Mouse (Mus musculus) liver, embryonic 15.5 days (tissue): Measurements from ENCODE around the gene Stk11. TPM values are rescaled to one million over a fixed set of nuclear protein-coding genes. Genes with fewer than 3 reads are reported as not detected.

ENCODE experiments used
- ATAC-seq: fragments of 200-750 bp; cut with Nextera tagmentation; 2 replicates; pipeline ENCODE4 v1.8.0; 2017; ENCODE audit warnings: moderate number of reproducible peaks, mild to moderate bottlenecking, moderate library complexity; ENCODE audit not compliant: insufficient read depth
- H3K27ac ChIP-seq: fragments of 300-500 bp; sonication (generic); replicated peaks from 2 replicates; pipeline ENCODE4 v1.5.1; 2015; ENCODE audit warnings: mild to moderate bottlenecking, inconsistent platforms
- H3K27me3 ChIP-seq: fragments of 300-500 bp; sonication (generic); 2 replicates; pipeline ENCODE4 v1.6.1; 2015; ENCODE audit warnings: mild to moderate bottlenecking, inconsistent platforms
- H3K36me3 ChIP-seq: fragments of 300-500 bp; sonication (generic); replicated peaks from 2 replicates; pipeline ENCODE4 v1.6.1; 2015; ENCODE audit warnings: moderate library complexity, mild to moderate bottlenecking, inconsistent platforms
- H3K4me1 ChIP-seq: fragments of 300-500 bp; sonication (generic); replicated peaks from 2 replicates; pipeline ENCODE4 v1.6.1; 2015; ENCODE audit warnings: inconsistent platforms
- H3K4me2 ChIP-seq: fragments of 300-500 bp; sonication (generic); 2 replicates; pipeline ENCODE4 v1.6.1; 2015; ENCODE audit warnings: moderate library complexity, mild to moderate bottlenecking, inconsistent platforms
- H3K4me3 ChIP-seq: fragments of 300-500 bp; sonication (generic); replicated peaks from 2 replicates; pipeline ENCODE4 v1.5.1; 2015; ENCODE audit warnings: mild to moderate bottlenecking, inconsistent platforms
- H3K9ac ChIP-seq: fragments of 300-500 bp; sonication (generic); 2 replicates; pipeline ENCODE4 v1.6.1; 2015; ENCODE audit warnings: moderate library complexity, mild to moderate bottlenecking, inconsistent platforms
- H3K9me3 ChIP-seq: fragments of 300-500 bp; sonication (generic); replicated peaks from 2 replicates; pipeline ENCODE4 v1.6.1; 2016; ENCODE audit warnings: inconsistent platforms
- WGBS: fragments of 180-500 bp; shearing (Covaris S2); methylation state at CpG from one replicate; pipeline ENCODE4 v1.1.7; 2015; ENCODE audit warnings: mixed read lengths; ENCODE audit not compliant: insufficient replicate concordance; 5-methylcytosine and 5-hydroxymethylcytosine counted together
- polyA plus RNA-seq: library from polyadenylated mRNA; unstranded; fragments of >200 nt; fragmentation: Nextera tagmentation; extraction: Ambion mirVana; gene quantifications from 2 replicates; pipeline ENCODE4 v1.2.1, GENCODE M21; 2015

Stk11 gene
- polyA plus RNA-seq, 1 experiment from 2014 or later: 16.4 TPM

DNA sequence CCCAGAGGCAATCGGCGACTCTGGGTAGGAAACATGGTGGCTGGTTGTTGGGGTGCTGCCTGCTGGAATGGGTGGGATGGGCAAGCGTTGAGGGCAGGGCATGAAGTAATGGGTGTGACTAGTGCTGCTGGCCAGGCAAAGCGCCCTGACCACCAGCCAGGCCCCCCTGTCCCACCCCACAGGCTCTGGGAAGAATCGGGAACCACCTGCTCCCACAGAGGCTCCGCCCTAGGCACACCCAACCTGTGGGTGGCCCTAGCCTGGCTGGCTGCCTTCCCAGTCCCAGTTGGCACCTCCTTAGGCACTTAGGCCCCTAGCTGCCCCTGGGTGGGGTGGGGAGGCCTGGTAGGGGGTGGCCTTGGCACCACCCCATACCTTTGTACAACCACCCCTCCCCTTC is 30.3 kb downstream of the Stk11 start:
- peak overlapping the region; percentile 96 for H3K4me2 ChIP-seq
- 54% methylated on average over 6 of the region's 6 CpGs for WGBS

GRCm38 (mm10) chr10:80146568-80147011 is 31.0 kb downstream of the Stk11 start:
- Histone ChIP-seq H3K4me3 (no peak overlapping the region), H3K27ac (peak overlapping the region; percentile 96), H3K4me2 (peak overlapping the region; percentile 96), H3K4me1 (peaks cover 85% of the 10 kb centered on the region), H3K36me3 (peaks cover 48% of the 10 kb centered on the region), H3K27me3 (no peaks in the 10 kb centered on the region), H3K9ac (peak overlapping the region; percentile 87), H3K9me3 (no peaks in the 10 kb centered on the region)
- WGBS: 71% methylated on average over 4 of the region's 4 CpGs
- ATAC-seq: no peak

More for the DNA sequence above, 30.3 kb downstream of the Stk11 start:
- Histone ChIP-seq H3K4me3 (peak overlapping the region; percentile 10; the same call in 1 of the 2 replicates), H3K9me3 (no peaks in the 10 kb centered on the region), H3K27me3 (no peaks in the 10 kb centered on the region), H3K27ac (peak overlapping the region; percentile 96), H3K9ac (peak overlapping the region; percentile 87; the same call in 1 of the 2 replicates), H3K36me3 (peaks cover 45% of the 10 kb centered on the region), H3K4me1 (peaks cover 85% of the 10 kb centered on the region)
- no peak for ATAC-seq

- H3K4me3 ChIP-seq: peak overlapping the region; percentile 70
- H3K27ac ChIP-seq: peak overlapping the region; percentile 96
- no peak for ATAC-seq
- H3K9ac ChIP-seq: peak overlapping the region; percentile 87
- H3K4me1 ChIP-seq: peaks cover 88% of the 10 kb centered on the region
- WGBS: 34% methylated on average over 5 of the region's 5 CpGs
- H3K36me3 ChIP-seq: peaks cover 55% of the 10 kb centered on the region
- no peaks in the 10 kb centered on the region for H3K27me3 ChIP-seq
- no peaks in the 10 kb centered on the region for H3K9me3 ChIP-seq
- H3K4me2 ChIP-seq: peak overlapping the region; percentile 96
Measured at GRCm38 (mm10) chr10:80147146-80147718, 31.6 kb downstream of the Stk11 start.

DNA sequence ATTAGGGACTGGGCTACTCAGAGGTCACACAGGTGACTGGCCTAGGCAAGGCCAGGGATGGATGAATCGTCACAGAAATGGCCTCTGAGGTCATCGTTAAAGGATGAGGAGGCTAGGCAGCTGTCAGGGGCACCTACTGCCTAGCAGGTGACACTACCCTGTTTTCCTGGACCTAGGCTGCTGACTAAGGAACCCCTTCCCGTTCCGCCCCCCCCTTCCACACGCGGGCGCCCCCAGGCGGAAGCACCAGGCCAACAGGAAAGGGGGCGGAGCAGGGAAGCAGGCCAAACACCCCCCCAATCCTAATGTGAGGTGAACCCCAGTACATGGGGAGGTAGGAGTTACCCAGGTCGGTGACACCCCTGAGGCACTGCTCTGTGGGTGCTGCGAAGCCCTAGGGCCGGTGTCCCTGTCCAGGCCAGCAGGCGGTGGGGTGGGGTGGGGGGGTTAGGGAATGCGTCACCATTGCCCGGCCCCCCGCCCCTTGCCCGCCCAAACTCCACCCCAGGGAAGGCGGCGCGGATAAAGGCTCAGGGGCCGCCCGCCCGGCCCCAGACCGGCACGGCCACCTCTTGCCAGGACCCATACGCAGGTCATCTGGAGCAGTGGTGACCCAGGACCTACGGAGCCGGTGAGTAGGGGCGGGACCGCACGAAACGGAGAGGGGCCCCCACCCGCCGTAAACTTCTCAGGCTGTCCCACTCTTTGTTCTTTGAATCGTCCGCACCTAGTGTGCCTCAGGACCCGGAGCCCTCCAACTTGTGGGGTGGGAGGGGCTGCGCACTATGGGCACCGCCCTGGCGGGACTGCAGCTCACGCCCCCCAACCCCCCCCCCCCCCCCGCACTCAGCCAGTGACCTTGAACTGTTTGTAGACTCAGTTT is 32.4 kb downstream of the Stk11 start, which contains the start of gene Midn:
Gene Midn, plus strand, starts transcription at position 554 of the 883 bp plus-strand sequence.
- Histone ChIP-seq H3K27ac (peak within 1 kb of the TSS; percentile 96), H3K4me2 (peak within 1 kb of the TSS; percentile 96), H3K36me3 (peaks cover 62% of the 10 kb centered on the region), H3K4me3 (peak within 1 kb of the TSS; percentile 70), H3K9me3 (no peaks in the 10 kb centered on the region), H3K4me1 (peaks cover 88% of the 10 kb centered on the region), H3K9ac (peak within 1 kb of the TSS; percentile 87), H3K27me3 (no peaks in the 10 kb centered on the region)
- ATAC-seq: peak; percentile 38
- under 1% methylated on average over 38 of the region's 42 CpGs for WGBS

- under 1% methylated on average over 57 of the region's 57 CpGs for WGBS
- peaks cover 63% of the 10 kb centered on the region for H3K36me3 ChIP-seq
Measured at GRCm38 (mm10) chr10:80148610-80149290, 33.1 kb downstream of the Stk11 start.

GRCm38 (mm10) chr10:80149291-80150225 is 34.0 kb downstream of the Stk11 start:
- Histone ChIP-seq H3K27ac (peak overlapping the region; percentile 96), H3K4me3 (peak overlapping the region; percentile 70), H3K36me3 (peaks cover 63% of the 10 kb centered on the region), H3K4me1 (peaks cover 88% of the 10 kb centered on the region), H3K9ac (peak overlapping the region; percentile 87), H3K9me3 (no peaks in the 10 kb centered on the region), H3K27me3 (no peaks in the 10 kb centered on the region), H3K4me2 (peak overlapping the region; percentile 96)
- peak; percentile 73 for ATAC-seq
- under 1% methylated on average over 88 of the region's 88 CpGs for WGBS

More at GRCm38 (mm10) chr10:80148610-80149290, 33.1 kb downstream of the Stk11 start:
- Histone ChIP-seq H3K4me1 (peaks cover 88% of the 10 kb centered on the region), H3K27ac (peak overlapping the region; percentile 96), H3K9ac (peak overlapping the region; percentile 87), H3K4me2 (peak overlapping the region; percentile 96), H3K4me3 (peak overlapping the region; percentile 70), H3K9me3 (no peaks in the 10 kb centered on the region), H3K27me3 (no peaks in the 10 kb centered on the region)
- ATAC-seq: peak; percentile 62

DNA sequence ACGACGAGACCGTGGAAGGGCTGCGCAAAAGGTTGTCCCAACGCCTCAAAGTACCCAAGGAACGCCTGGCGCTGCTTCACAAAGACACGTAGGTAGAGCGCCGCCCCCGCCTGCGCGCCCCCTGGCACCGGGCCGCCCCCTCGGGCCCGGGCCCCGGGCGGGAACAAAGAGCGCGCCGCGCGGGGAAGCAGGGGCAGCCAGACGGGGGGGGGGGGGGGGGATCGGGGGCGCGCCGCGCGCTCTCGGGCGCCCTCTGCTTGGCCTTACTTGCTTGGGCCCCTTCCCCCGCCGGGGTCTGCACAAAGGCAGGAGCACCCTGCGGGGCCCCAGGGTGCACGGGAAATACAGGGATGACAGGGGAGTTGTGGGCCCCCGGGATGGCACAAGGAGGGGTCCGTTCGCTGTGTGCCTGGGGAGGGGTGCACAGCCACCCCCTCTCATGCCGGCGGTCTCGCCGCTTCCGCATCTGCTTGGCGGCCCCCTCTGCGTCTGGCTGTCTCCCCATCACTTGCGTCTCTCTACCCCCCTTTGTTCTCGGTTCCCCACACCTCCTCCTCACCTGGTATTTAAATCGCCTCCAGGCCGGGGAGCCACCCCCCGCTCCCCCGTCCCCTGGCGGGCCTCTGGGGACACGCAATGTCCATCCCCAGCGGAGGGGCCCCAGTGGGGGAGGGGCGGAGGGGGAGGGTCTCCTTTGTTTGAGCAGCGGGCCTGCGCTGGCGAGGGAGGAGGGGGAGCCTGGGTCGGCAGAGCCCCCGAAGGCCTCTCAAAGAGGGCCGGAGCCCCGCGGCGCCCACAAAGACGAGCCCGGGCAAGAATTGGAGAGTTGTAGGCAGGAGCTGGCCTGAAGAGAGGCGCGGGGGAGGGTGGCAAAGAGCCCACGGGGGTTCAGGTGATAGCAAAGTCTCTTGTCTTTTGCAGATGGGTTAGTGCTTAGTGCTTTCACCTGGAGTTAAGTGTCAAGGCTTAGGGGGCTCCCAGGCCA is 34.9 kb downstream of the Stk11 start:
- Histone ChIP-seq H3K4me3 (peak overlapping the region; percentile 70), H3K27ac (peak overlapping the region; percentile 96), H3K4me1 (peaks cover 89% of the 10 kb centered on the region), H3K27me3 (no peaks in the 10 kb centered on the region), H3K4me2 (peak overlapping the region; percentile 96), H3K9me3 (no peaks in the 10 kb centered on the region), H3K9ac (peak overlapping the region; percentile 87), H3K36me3 (peaks cover 63% of the 10 kb centered on the region)
- no peak for ATAC-seq
- WGBS: under 1% methylated on average over 71 of the region's 71 CpGs

DNA sequence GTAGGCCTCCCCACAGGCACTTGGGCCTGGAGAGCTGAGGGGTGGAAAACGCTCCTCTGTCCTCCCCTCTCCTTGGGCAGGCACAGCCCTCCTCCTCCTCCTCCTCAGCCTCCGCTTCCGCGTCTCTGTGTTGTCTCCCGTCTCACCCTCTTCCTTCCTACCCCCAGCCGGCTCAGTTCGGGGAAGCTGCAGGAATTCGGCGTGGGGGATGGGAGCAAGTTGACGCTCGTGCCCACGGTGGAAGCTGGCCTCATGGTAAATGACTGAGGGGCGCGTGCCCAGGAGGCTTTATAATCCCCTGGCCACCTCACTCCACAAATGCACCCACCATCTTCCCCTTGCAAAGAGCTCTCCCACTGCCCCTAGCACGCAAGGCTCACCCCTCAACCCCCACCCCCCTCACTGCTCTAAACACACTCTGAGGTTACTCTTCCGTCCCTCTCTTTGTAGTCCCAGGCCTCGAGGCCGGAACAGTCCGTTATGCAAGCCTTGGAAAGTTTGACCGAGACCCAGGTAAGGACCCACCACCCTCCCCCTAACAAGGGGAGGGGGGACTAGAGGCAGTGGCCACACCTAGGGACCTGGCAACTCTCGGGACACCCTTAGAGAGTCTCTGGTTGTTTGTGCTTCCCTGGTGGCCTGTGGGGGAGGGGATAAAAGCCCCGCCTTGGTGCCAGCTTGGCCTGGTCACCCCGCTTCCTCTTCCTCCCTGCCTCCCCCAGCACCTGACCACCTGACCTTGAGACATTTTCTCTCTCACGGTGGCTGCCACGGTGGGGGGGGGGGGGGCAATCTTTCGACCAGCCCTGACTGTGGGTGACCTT is 35.8 kb downstream of the Stk11 start:
- Histone ChIP-seq H3K36me3 (peaks cover 63% of the 10 kb centered on the region), H3K4me2 (peak overlapping the region; percentile 96), H3K9me3 (no peaks in the 10 kb centered on the region), H3K27ac (peak overlapping the region; percentile 96), H3K4me1 (peaks cover 89% of the 10 kb centered on the region), H3K4me3 (peak overlapping the region; percentile 70), H3K27me3 (no peaks in the 10 kb centered on the region), H3K9ac (peak overlapping the region; percentile 87)
- no peak for ATAC-seq
- 5% methylated on average over 26 of the region's 26 CpGs for WGBS
